Mouse (Mus musculus) gastrocnemius, adult 2 months (tissue): ENCODE measurements around the gene Ropn1. TPM values are rescaled to one million over a fixed set of nuclear protein-coding genes. Genes with fewer than 3 reads are reported as not detected.
A peak's percentile ranks its signal among the peaks of the same experiment; 100 is the strongest.
"Not testable (repeated sequence)": the region's sequence is repeated elsewhere in the genome, so short reads cannot be mapped to it uniquely, and the experiment has no call there.

Experiments used
- DNase-seq: peaks from one replicate; pipeline ENCODE4 v3.0.0; 2022
- H3K27ac ChIP-seq: fragments of 200-600 bp; 2 replicates; pipeline ENCODE4 v1.8.1; 2022; ENCODE audit warnings: mild to moderate bottlenecking
- H3K4me3 ChIP-seq: fragments of 200-600 bp; 2 replicates; pipeline ENCODE4 v1.8.1; 2022; ENCODE audit warnings: mild to moderate bottlenecking, moderate library complexity
- CTCF ChIP-seq: fragments of 200-600 bp; IDR thresholded peaks from 2 replicates; pipeline ENCODE4 v1.8.1; 2022; ENCODE audit warnings: antibody characterized with exemption, mild to moderate bottlenecking, moderate library complexity
- intact Hi-C: fragments of 180-260 bp; cut with DNase I; formaldehyde crosslinking; loops from one replicate; pipeline ENCODE4 v1.15.1; 2025
- total RNA-seq, 2 experiments: library from RNA; stranded (reverse); gene quantifications; 2 replicates each; pipeline ENCODE4 v1.2.3; 2021

Ropn1 gene
- total RNA-seq, 2 experiments from 2014 or later = not detected

DNA sequence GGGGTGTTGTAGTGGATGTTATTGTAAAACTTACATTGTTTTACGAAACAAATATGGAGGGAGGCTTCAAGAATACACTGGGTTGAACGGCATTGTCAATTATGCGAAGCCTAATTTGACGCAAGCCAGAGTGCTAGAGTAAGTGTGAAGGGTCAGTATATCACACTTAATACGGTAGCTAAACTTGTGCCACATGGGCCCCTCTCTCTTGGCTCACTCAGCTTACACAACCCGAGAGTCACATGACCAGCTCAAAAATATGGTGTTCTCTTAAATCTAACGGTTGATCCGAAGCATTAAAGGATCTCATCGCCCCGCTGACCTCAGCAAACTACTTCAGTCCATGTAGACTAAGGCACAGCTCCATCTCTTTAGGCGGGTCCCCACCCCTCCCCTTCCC, 8.7 kb downstream of the Ropn1 start:
- no peak for DNase-seq
- intact Hi-C loops = no loop called here
- Histone ChIP-seq H3K27ac (no peak overlapping the region), H3K4me3 (no peak overlapping the region)
- no peak for TF ChIP-seq CTCF

DNA sequence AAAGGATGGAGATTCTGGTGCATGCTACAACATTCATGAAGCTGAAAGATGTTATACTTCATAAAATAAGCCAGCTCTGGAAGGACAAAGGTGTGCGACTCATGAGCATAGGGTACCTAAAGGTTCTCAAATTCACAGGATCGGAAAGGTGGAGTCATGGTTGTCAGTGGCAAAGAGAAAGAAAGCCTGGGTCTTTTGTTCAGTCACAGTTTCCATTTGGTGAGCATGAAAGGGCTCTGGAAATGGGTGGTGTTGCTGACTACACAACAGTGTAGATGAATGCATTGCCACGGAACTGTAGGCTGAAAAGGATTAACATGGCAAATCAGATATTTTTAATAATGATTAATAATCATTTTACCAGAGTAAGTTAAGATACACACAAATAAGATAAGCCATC, 14.8 kb downstream of the Ropn1 start:
- Histone ChIP-seq H3K27ac (no peak overlapping the region), H3K4me3 (no peak overlapping the region)
- intact Hi-C loops = loop anchor here (10.0 kb wide), 1 partner anchor 300 kb away; no protein-coding TSS in a partner anchor
- TF ChIP-seq CTCF = no peak
- no peak for DNase-seq

DNA sequence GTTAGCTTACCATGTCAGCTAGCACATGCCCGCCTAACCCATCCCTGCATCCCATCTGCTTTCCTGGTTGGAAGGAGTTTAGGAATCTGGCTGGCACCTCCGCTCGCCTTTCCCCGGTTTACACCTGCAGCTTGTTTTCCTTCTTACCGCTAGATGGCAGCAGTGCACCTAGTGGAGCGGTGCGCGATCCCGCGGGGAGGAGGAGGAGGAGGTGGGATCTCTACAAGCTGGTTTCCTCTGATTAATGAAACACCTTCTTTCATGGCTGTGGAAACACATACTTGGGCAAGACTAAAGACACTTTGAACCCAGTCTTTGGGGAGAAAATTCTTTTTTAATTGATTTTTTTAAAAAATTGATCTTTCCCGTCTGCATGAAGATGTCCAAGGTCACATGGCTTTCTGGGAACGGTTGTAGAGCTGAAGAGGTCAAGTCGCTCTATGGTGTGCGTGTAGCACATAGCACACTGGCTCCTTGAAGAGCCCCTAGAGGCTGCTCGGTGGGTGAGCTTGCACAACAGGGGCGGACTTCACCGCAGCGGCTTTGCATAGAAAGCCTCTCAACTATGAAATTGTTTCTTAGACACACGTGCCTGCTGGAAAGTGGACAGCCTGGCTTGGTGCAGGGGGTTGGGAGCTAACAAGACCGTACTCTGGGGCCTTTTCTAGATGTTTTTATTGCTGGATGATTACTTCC, 17.5 kb downstream of the Ropn1 start:
- peak; percentile 66 for DNase-seq
- H3K27ac ChIP-seq = no peak overlapping the region
- intact Hi-C loops = loop anchor here (1.0 to 10.0 kb wide), 2 partner anchors 33 to 298 kb away; no protein-coding TSS in a partner anchor
- H3K4me3 ChIP-seq = peak overlapping the region; percentile 54
- peak; percentile 99; the same call in 1 of the 2 replicates for TF ChIP-seq CTCF

DNA sequence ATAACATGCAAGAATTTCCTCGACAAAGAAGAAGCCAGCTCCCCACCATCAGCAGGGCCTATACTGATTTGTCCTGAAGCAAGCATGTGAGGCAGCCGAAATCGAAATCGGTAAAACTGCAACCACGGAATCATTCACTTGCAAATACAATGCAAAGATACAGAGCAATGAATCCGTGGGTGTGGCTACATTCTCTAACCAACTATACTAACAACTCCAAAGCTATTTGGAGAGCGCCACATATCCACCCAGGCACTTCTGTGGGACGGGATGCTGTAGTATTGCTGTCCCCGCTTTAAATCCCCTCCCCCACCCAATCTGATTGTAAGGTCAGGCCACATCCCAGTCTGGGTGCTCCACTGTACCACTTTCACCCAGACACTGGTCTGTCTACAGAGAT, 18.6 kb downstream of the Ropn1 start:
- Histone ChIP-seq H3K4me3 (no peak overlapping the region), H3K27ac (no peak overlapping the region)
- TF ChIP-seq CTCF = no peak
- intact Hi-C loops = loop anchor here (10.0 kb wide), 1 partner anchor 296 kb away; no protein-coding TSS in a partner anchor
- no peak for DNase-seq

DNA sequence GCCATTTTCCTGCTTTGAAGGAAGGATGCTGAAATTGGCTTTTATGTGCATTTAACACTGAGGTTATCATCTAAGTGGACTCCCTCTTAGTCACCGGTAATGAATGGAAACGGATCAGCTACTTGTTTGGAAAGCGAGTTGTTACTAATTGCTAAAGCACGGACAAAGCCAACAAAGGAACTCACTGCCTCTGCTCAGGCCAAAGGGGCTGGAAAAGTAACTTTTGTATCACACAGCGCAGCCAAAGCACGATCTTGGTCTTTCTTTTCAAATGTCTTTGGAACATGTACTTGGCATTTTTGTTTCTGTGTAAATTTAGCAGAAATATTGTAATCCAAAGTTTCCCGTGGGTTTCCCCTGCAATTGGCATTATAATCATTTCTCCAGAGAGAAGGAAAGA, 22.2 kb downstream of the Ropn1 start:
- H3K4me3 ChIP-seq = no peak overlapping the region
- H3K27ac ChIP-seq = no peak overlapping the region
- no peak for DNase-seq
- intact Hi-C loops = no loop called here
- no peak for TF ChIP-seq CTCF

DNA sequence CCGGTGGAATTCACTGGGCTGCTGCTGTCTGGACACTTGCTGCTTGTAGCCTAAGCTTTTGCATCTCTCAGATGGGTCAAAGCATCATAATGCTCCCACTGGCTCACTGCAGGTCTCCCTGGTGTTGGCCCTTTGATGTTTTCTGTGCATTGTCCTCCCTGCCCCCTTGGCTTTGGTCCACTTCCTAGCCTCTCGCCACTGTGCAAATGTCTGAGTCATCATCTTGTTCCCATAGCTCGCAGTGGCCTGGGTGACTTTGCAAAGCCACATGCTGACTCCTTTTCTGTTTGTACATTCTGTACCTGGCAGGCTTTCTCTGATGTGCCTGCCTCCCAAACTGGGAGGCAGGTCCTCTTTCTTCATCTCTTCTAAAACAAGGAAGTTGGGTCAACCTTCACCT, 23.1 kb downstream of the Ropn1 start:
- DNase-seq = no peak
- Histone ChIP-seq H3K27ac (no peak overlapping the region), H3K4me3 (no peak overlapping the region)
- intact Hi-C loops = no loop called here
- no peak for TF ChIP-seq CTCF

DNA sequence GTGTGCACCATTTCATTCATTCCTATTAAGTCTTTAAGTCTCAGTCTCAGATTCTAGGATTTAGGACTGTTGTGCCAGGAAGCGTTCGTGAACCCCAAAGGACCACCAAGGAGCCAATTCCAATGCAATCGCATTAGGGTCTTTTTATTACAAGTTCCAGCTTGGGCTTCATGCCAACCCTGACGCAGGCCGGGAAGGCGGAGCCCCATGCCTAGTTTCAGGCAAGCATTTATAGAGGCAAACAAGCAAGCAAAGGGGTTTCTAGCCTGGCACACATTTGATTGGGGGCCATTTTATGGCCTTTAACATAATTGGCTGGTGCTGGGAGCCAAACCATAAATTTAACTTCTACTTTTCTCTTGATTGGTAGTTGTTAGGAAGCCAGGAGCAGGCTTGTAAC, 24.6 kb downstream of the Ropn1 start:
- TF ChIP-seq CTCF = no peak
- intact Hi-C loops = no loop called here
- no peak overlapping the region for H3K4me3 ChIP-seq
- DNase-seq = no peak
- no peak overlapping the region for H3K27ac ChIP-seq

DNA sequence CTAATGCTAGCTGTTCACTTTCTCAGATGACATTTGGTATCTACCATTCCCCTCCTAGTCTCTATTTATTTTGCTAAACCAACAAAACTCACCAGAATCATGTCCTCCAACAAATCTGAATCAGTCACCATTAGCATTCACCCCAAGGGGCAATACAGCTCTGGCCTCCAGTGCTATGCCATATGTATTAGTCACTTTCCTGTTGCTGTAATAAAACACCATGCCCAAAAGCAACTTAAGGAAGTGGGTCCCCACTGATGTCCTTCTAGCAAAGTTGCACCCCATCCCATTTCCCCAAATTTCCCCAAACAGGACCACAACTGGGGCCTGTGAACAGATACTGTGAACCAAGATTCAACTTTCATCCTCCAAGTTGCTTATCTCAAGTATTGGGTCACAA, 32.1 kb downstream of the Ropn1 start:
- no peak overlapping the region for H3K27ac ChIP-seq
- intact Hi-C loops = no loop called here
- no peak for DNase-seq

DNA sequence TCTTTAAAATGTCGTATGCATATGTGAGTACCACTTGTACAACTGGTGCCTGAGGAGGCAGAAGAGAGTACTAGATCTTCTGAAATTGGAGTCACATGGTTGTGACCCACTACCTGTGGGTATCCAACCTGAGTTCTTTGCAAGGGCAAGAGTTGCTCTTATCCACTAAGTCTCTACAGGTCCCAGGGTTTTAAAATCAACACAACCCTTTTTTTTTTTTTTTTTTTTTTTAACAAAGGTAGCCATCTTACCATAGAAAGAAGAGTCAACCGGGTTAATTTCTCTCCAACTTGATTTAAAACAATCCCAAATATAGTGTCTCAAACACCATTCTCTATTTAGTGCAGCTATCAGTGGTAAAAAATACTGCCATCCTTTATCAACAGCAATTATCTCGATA, 40.2 kb downstream of the Ropn1 start:
- intact Hi-C loops = loop anchor here (10.0 kb wide), 3 partner anchors 385 to 565 kb away; no protein-coding TSS in a partner anchor
- H3K4me3 ChIP-seq = peak overlapping the region; percentile 93

More for the DNA sequence above, 32.1 kb downstream of the Ropn1 start:
- no peak for TF ChIP-seq CTCF
- H3K4me3 ChIP-seq = no peak overlapping the region

DNA sequence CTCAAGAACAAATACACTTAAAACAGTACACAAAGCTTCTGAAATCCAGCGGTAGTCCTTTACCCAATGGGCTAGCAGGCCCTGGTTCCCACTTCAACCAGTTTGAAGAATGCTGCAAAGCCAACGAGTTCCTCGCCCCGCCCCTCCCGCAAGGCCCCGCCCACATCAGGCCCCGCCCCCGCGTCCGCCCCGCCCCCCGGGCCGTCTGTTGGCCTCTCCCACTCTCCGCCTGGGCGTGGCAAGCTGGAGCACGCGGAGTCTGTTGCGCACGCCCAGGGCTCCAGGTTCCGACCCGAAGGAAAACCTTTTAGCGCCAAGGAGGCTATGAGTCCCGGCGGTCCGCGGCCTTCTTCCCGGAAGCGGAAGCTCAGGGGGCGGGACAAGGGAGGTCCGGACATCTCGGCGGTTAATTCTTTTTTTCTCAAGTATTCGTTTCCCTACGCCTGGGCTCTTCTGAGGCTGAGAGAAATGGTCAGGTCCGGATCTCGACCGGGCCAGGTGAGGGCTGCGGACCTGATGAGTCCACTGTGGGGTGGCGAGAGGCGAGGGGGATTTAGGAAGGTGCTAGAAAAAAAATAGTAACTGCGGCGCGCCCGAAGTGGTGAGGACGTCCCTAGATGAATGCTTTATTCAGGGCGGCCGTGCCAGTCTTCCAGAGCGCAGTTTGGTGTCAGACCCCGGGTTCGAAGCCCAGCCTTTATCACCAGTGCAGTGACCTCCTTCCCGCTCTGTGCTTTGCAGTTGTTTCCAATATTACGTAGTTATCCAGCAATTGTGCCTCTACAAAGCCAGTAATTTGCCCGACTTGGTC, 40.8 kb downstream of the Ropn1 start, which contains the start of gene Ccdc14:
Ccdc14 (plus strand) TSS at position 283 of the 811 bp plus-strand sequence.
- intact Hi-C loops = loop anchor here (10.0 kb wide), 3 partner anchors 386 to 566 kb away; no protein-coding TSS in a partner anchor
- Histone ChIP-seq H3K27ac (peak within 1 kb of the TSS; percentile 88), H3K4me3 (peak within 1 kb of the TSS; percentile 93)
- peak; percentile 93 for DNase-seq
- TF ChIP-seq CTCF = no peak

More for the DNA sequence above, 40.2 kb downstream of the Ropn1 start:
- no peak for DNase-seq
- peak overlapping the region; percentile 88 for H3K27ac ChIP-seq
- TF ChIP-seq CTCF = no peak

DNA sequence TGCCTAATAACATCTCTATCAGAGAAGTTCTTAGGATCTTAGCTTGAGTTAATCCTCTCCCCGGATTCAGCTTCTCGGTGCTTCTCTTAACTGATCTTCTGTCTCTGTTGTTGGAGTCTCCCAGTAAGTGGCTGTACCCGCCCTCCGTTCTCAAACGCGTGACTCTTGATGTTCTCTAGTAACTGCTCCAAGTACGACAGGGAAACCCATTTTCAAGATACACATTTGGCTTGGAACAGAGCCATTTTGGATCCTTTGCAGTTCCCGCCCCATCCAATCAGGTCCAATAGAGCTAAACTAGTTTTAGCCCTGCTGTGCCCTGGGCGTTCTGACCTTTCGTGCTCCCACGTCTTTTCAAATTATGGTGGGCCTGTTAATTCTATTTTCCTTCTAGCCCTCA, 41.4 kb downstream of the Ropn1 start:
- H3K27ac ChIP-seq = peak overlapping the region; percentile 88
- peak overlapping the region; percentile 93 for H3K4me3 ChIP-seq
- intact Hi-C loops = loop anchor here (10.0 kb wide), 3 partner anchors 386 to 566 kb away; no protein-coding TSS in a partner anchor
- DNase-seq = no peak
- no peak for TF ChIP-seq CTCF

DNA sequence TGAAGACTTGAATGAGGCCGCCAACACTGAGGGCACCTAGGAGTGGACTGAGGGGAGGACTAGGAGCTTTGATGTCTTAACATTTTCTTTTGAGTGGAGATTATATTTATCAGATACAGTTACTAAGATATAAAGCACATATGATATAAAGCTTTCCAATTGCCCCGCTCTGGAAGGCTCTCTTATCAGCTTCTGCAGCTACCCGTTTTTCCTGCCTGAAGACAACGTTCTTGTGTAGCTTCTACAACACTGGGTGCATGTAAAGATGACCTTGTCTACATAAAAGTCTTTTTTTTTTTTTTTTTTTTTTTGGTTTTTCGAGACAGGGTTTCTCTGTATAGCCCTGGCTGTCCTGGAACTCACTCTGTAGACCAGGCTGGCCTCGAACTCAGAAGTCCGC, 44.8 kb downstream of the Ropn1 start:
- intact Hi-C loops = loop anchor here (10.0 kb wide), 3 partner anchors 390 to 570 kb away; no protein-coding TSS in a partner anchor
- no peak overlapping the region for H3K27ac ChIP-seq
- no peak for DNase-seq
- no peak overlapping the region for H3K4me3 ChIP-seq
- TF ChIP-seq CTCF = no peak

DNA sequence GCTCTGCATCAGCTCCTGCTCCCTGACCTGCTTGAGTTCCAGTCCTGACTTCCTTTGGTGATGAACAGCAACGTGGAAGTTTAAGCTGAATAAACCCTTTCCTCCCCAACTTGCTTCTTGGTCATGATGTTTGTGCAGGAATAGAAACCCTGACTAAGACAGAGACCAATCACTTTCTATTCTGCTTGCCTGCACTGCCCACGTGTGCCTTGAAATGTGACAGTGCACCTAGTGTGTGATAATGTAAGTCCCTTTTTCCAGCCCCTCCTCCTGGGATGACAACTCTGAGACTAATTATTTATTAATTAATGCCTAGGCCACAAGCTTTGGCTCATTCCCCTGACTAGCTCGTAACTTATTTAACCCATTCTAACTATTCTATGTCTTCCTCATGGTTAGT, 49.0 kb downstream of the Ropn1 start:
- intact Hi-C loops = loop anchor here (10.0 kb wide), 3 partner anchors 394 to 574 kb away; no protein-coding TSS in a partner anchor
- H3K27ac ChIP-seq, H3K4me3 ChIP-seq, DNase-seq: not testable (repeated sequence)
